Mouse (Mus musculus): ENCODE data around the gene Cecr2.

Gene Cecr2

DNA sequence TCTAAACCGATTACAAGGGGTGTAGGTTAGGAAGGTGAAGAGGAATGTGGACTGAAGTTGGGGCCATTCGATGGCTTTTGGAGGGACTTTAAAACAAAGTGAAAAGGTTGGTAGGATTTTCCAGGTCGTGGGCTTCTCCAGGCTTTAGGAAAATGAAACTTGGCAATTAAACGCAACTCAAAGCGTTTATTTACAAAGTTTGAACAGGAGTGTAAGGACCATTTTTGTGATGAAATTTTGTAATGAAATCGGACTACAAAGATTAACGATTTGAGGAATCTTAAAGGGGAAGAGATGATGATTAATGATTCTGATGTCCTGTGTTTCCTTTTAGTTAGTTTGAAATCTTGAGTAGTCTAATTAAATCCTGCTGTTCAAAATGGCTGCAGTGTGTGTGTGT is 1.7 kb downstream of the Cecr2 start:
- no peak for DNase-seq

DNA sequence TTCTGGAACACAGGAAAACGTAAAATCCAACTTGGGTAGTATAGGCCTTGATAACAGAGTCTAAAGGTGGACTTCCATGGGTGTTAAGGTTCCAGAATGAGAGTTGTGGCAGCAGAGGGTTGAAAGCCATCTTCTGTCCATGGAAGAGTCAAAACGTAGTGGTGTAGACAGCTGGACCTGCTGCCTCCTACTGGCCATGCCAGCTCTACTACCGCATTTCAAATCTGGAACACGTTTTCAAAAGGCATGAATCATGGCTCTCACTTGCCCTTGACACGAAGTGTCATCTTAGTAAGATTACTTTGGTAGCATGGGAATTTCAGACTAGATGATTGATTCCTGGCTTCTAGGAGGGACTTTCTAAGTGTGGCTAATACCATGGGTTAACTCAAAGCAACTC is 8.0 kb downstream of the Cecr2 start:
- peak; percentile 29 to 64 for DNase-seq

DNA sequence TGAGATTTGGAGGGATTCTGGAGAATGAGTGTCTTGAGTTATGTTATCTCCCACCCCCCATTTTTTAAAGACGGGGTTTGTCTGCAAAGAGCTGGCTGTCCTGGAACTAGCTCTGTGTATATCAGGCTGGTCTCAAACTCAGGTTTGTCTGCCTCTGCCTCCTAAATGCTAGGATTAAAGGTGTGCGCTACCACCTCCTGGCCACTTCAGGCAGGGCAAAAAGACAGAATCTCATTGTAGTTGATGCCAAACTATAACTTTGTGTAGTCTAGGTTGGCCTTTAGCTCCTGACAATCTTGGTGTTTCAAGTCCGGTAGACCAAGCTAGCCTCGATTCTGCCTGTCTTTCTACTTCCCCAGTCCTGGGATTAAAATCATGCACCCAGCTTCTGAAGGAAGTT is 8.7 kb downstream of the Cecr2 start:
- peak; percentile 8 to 34 for DNase-seq

DNA sequence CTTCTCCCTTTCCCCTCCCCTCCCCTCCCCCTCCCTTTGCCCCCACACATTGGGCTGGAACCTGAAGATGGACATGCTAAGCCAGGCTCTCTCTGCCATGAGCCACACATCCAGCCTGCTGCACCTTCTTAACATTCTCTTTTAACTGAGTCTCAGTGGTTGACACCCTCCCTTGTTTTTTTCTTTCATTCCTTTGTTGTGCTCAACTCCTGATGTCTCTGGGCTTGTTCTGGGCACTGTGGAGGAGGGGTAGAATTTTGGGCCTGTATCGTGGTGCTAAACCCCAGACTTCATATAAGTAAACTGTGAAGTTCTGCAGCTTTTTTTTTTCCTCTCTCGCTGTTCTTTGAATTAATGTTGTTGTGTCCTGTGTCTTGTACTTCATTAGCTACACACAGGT is 9.8 kb downstream of the Cecr2 start:
- no peak for DNase-seq

DNA sequence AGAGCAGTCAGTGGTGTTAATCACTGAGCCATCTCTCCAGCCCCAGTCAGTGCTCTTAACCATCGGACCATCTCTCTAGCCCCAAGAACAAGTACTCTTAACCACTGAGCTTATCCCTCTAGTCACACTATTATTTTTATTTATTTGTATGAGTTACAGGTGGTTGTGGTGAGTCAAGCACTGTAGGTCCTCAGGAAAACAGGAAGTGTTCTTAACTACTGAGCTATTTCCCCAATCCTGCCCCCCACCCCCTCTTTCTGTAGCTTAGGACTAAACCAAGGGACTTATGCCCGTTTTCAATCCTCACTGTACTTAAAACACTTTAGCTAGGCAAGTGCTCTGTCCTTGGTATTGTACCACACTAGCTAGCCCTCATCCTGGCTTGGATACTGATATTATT is 17.2 kb downstream of the Cecr2 start:
- DNase-seq, result no peak

DNA sequence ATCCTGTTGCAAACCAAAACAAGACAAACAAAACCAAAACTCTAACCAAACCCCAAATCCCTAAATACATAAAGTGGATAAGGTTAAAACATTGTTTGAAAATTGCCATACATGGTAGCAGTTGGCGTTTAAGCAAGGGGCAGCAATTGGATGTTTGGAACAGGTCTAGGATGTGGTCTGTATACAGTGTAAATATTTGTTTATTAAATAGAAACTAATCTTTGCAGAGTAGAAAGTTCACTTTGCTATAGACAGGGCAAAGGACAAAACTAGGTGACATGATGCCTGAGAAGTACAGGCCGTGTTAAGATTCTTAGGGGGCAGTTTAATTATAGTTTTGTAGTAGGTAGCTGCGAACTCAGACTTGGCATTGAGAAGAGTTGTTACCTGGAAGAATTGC is 18.6 kb downstream of the Cecr2 start:
- no peak for DNase-seq

DNA sequence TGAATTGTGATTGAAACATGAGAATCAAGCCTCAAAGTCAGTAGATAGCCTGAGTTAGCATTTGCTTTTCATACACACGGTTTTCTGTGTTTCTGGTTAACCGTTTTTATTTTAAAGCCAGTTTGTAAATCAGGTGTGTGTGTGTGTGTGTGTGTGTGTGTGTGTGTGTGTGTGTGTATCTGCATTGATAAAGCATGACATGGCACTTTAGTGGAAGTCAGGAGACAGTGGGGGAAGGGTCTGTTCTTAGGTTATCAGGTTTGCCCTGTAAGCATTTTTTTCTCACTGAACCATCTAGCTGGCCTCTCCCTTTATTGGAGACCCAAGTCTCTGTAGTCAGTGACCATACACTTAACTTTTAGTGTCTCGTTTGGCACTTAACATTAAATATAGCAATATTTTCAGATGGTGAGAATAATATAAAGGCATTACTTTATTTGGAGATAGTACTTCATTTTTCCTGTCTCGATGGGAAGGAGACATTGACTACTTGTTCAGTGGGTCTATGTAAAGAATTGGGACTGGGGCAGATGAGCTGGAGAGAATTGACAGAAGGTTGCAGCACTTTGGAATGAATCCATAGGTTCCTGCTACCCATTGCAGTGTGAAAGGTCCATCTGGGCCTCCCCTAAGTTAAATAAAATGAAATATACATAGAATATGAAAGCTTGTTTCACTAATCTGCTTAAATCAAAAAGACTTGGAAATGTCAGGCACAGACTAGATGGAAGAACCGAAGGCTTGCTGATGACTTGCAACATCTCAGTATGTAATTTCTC is 20.9 kb downstream of the Cecr2 start:
- DNase-seq, result no peak

DNA sequence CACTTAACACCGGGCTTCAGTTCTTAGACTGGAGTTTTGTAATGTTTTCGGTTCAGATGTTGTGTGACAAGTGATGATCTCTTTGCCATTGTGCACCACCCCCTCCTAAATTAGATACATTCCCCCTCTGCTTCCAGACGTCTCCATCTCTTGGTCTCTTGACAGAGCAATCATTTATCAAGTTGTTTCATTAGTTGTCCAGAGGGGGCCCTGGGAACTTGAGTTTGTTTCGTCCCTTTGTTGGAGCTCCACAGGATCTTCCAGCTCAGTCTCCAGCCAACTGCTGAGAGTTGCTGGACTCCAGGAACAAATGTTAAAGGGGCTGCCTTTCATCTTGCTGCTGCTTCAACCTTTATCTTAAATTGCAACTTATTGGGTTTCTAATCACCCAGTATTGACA is 34.1 kb downstream of the Cecr2 start:
- DNase-seq, result no peak

DNA sequence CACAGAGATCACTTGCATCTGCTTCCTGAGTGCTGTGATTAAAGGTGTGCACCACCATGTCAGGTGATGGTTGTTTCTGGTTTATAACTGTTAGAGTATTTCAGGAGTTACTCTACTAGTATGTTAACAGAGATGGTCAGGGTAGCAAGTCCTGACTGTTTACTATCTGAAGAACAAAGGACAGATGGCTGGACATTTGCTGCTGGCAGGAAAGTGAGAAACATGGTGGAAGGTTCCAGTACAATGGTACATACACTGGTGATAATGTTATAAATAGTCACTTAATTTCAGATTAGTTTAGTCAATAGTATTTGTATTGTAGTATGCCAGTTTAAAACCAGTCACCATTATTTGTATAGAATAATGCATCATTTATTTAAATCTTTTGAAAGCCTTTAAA is 38.2 kb downstream of the Cecr2 start:
- no peak for DNase-seq

DNA sequence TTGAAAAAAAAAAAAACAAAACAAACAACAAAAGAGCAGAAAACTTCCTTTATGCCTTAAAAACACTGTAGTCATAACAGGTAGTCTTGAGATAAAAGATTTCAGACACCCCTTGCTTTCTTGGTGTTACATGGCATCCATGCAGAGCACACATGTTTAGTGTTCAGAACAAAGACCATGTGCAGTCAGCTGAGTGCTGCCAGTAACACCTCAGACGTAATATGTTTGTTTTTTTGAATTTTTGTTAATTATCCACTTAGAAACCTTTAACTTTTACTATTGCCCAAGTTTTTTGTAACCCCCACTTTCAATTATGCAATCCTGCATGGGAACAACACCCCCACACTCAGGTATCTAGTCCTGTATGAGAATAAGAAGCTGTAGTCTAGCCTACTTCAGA is 42.6 kb downstream of the Cecr2 start:
- DNase-seq, result peak in 1 of 2 experiments; percentile 12

DNA sequence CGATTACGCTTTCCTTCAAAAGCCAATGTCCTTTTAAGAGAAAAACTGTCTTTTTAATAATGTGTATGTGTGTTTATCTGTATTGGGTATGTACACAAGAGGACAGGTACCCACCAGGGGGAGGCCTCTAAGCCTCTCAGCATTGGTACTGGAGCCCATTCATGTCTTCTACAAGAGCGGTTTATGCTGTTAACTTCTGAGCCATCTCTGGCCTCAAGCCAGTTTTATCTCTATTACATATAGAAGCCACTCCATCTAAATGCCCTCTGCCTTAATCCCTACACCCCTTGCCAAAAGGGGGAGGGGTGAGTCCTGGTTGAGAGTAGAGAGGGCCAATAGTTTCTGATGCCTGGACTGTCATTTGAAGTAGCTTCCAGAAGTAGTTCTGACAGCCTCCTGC is 48.6 kb downstream of the Cecr2 start:
- no peak for DNase-seq

DNA sequence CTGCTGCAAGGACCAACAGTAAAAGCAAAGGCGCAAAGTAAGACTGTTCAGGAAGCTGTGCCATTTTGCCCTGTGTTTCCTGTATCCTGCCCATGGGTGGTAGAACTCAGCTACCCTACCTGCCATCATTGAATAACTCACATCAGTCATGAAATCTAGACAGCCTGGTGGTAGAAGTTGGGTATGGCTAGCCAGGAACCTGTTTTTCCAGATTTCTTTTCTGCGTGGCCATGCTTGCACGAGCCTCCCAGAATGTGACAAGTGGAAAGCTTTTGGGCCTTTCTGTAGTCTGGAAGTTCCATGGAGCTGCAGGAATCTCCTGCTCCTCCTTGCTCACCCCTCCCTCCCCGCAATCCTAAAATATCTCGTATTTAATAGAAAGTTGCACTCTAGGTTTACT is 49.1 kb downstream of the Cecr2 start:
- peak in 1 of 2 experiments; percentile 10 for DNase-seq

DNA sequence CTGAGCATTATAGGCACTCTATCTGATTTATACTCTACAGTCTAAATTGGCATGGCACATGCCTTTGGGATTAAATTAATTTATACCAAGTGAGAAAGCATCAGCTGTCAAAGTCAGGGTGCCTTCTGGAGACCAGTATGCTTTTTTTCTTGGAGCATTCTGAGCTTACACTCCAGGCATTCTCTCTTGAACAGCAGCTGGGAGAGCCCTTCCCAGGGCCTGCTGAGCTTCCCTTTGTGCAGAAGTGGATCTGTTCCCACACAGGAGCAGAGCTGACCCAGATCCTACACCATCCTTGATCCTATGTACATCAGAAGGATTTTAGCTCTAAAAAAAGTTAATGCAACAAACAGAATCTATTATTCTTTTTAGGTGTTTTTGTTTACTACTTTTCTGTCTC is 49.7 kb downstream of the Cecr2 start:
- DNase-seq, result no peak

DNA sequence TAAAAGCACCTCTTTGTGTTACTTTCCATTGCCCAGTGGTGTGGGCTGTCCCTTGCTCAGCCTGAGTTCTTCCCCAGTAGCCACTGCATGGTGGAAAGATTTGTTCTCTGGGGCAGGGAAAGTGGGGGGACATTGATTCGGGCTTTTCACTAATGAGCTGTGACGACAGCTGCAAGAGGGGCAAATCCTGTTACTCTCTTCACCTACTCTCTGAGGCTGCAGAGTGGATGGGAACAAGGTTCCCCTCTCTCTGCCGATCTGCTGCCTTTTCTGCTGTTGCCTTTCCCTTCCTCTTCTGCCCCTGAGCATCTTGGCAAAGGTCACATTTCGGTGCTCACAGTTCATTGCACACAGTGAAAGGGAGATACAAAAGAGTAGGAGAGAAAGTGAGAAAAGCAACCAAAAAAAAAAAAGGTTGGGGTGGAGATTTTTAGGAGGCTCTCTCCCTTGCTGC is 50.4 kb downstream of the Cecr2 start:
- peak; percentile 6 to 30 for DNase-seq

DNA sequence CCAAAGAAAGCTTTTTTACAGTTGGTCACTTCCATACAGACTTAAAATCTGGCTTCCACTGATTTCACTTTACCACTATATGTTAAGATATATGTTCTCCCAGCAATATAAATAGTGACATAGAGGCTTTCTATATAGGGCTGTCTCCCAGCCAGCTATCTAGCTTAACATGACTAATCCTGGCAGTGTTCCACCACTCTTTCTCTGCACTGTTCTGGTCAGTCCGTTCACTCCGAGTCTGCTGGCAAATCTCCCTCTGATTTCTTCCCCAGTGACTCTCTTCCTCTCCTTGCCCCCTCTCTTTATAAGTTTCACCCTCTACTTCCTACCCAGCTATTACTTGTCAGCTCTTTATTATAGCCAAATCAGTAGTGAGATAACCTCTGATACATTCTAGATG is 59.8 kb downstream of the Cecr2 start:
- DNase-seq, result no peak

DNA sequence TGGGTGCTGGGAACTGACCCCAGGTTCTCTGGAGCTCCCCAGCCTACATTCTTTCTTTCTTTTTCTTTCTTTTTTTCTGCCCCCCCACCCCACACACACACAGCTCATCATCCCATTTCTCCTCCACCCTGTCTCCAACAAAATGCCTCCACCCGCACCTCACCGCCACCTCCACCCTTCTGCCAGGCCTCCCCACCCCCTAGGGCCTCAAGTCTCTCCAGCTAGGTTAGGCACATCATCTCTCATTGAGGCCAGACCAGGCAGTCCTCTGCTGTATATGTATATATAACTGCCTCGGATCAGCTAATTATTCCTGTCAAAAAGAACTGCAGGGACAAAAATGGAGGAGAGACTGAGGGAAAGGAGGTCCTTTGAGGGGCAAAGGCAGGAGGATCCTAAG is 69.8 kb downstream of the Cecr2 start:
- no peak for DNase-seq

DNA sequence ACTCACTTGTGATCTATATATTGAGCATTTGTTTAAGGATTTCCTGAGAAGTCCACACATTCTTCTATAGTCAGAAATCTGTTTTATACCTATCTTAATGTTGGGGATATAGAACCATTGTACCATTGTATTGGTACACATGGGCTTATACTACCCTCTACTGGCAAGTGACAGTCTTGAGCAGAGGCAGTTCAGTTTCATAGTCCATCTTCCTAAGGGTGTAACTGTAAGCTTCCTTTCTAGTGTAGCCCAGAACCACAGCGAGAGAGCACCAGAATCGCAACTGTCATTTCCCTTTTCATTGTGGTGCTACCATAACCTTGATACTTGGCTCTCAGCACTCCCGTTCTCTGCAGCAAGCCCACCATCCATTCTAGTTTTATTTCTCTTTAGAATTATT is 70.4 kb downstream of the Cecr2 start:
- DNase-seq, result peak; percentile 37 to 59

DNA sequence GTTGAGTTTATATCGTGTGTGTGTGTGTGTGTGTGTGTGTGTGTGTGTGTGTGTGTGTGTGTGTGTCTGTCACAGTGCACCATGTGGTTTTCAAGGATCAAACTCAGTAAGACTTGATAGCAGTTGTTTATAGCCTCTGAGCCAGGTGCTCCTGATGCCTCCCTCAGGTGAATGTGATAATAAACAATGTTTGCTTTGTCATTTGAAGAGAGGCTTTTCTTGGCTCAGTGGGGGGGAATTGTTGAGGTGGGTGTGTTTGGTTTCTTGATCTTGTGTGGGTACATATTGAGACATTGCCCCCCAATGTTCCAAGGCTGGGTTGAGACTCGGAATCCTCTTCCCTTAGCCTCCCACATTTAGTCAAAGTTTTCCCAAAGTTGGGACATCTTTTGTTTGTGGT is 77.0 kb downstream of the Cecr2 start:
- no peak for DNase-seq

DNA sequence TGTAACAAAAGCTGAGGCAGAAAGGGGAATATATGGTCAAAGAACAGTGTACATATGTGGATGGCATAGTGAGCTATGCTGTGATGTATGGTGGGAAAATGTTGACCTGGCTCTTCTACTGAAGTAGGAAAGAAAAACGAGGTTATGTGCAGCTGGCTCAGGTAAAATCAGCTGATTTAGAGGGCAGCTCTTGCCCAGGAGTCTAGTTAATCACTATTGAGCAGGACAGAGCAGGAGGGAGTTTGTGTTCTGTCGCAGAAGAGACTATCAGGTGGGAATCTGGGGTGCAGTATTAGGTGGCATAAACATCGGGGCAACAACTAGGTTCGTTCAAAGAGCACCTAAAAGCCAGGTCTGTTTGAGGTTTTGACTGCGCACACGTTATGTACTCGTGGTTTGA is 78.1 kb downstream of the Cecr2 start:
- DNase-seq, result peak; percentile 36 to 47

DNA sequence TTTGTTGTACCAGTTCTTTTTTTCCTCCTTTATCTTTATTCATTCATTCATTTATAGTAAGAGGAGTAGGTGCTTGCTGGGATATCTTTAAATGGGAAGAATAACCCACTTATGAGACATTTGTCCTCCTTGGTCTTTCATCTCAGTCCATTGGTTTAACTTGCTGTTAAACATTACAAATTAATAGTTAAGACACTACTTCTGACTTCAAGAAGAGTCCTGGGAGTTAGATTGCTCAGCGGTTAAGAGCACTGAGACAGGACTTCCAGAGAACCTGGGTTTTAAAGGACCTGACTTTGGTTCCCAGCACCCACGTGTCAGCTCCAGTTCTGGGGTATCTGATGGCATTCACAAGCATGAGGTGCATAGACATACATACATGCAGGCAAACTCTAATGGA is 80.2 kb downstream of the Cecr2 start:
- peak; percentile 38 to 44 for DNase-seq

DNA sequence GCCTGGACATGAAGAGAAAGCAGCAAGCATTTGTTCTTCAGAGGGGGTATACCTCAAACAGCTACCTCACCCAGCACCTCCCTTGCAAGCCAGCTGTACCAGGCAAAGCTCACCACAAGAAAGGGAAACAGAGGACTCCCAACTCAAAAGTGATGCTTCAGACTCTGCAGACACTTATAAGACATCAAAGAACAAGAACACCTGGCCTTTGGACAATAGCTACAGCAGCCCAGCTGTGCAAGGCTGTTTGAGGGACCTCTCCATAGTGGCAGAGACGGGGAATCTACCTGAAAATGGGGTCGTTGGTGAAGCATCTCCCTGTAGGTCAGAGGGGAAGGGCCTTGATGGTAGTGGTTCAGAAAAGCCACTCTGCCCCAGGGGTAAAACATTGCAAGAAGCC is 95.0 kb downstream of the Cecr2 start:
- DNase-seq, result no peak

DNA sequence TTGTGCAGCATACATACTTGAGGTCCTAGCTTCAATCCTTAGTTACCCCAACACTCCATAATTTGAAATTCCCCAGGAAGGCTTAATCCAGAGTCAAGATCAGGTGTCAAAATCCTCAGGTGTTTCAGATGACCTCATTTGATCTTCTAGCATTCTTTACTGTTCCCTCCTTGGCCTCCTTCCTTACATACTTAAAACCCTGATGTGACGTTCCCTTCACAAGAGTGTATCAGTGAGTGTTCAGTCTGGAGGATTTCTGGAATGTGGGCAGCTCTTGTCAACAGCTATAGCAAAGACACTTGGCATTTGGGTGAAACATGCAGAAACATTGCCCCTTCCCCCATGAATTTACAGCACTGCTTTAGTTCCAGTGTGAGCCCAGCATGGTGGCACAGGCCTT is 103.8 kb downstream of the Cecr2 start:
- DNase-seq, result no peak

DNA sequence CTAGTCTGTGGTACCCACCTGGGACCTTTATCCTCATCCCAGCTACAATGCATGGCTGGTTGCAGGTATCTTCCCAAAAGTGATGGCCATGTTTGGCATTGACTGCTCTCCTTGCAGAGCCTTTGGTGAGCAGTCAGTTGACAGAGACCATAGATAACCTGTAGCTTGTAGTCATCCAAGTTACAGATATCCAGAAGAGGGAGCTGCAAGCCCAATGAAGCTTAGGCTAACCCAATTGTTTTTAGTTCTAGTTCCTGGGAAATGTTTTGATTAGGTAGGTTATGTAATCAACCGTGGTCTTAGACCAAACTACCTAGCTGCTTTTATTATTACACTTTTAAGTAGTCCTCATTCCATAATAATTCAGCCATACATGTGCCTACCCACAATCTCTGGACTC is 105.2 kb downstream of the Cecr2 start:
- peak in 1 of 2 experiments; percentile 12 for DNase-seq

DNA sequence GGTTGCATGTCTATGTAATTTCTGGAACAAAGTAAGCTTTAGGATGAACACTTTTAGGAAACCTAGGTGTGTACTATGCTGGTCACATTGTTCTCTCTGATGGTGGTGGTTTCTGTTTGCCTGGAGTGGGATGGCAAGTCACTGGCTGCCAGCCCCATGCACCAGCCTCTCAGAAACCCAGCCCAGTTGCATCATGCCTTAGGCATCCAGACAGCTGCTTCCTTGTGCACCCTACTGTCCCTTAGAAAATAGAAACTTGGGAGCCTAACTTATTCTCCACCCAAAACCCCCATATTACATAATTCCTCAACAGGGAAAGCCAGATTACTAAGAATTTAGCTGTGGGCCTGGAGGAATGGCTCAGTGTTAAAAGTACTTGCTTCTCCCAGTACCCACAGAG is 105.9 kb downstream of the Cecr2 start:
- DNase-seq, result no peak

DNA sequence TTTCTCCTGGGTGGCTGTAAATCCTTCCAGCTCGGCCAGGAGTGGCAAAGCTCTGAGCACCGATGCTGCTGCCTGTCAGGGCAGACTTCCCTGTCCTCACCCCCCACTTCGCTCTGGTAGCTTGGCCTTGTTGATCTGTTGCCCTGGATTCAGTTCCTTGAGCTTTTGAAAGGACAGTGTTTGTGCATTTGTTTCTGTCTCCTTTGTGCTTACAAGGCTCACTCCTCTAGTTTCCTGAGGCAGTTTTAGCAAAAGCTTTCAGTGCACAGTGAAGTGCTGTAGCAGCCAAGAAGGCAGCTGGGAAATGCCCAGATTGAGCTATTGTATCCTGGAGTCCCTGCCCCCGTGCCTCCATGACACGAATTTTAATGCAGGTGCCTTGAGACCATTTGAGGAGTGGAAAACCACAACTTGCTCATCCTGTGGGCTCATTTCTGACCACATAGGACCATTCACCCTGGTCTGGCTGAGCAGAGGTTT is 107.0 kb downstream of the Cecr2 start, which contains the start of gene Slc25a18:
Gene Slc25a18 (plus strand): TSS at position 430 of the 480 bp plus-strand sequence.
- no peak for DNase-seq
